Mouse (Mus musculus): ENCODE measurements around the gene Fap. TPM values are rescaled to one million over a fixed set of nuclear protein-coding genes. Genes with fewer than 3 reads are reported as not detected.

Fap gene
- polyA plus RNA-seq, 1 experiment from 2014 or later, result 0.61 TPM

GRCm38 (mm10) chr2:62495407-62495806, 78.5 kb downstream of the Fap start:
- no peak overlapping the region for H3K9ac ChIP-seq (ENCODE audit: low read length)
- H3K36me3 ChIP-seq (ENCODE audit: control insufficient read depth, insufficient read depth, low read length), result no peaks in the 10 kb centered on the region
- WGBS, result 79% methylated on average over 4 of the region's 4 CpGs
- H3K9me3 ChIP-seq (replicated peaks; ENCODE audit: control insufficient read depth, low read length), result no peaks in the 10 kb centered on the region
- no peak overlapping the region for H3K4me3 ChIP-seq (ENCODE audit: low read depth, low read length)
- H3K27me3 ChIP-seq (replicated peaks; ENCODE audit: control insufficient read depth, insufficient read depth, low read length), result no peaks in the 10 kb centered on the region
- H3K27ac ChIP-seq (ENCODE audit: low read depth, low read length), result no peak overlapping the region
- H3K4me1 ChIP-seq (ENCODE audit: control insufficient read depth, insufficient read depth, low read length), result peaks cover 2% of the 10 kb centered on the region; the same call in 1 of the 2 replicates
- H3K4me2 ChIP-seq (ENCODE audit: low read length), result no peak overlapping the region
- ATAC-seq (no peak), DNase-seq (ENCODE audit: low spot score) (no peak)

- Histone ChIP-seq H3K9ac (ENCODE audit: low read length) (no peak overlapping the region), H3K4me3 (ENCODE audit: low read depth, low read length) (no peak overlapping the region), H3K36me3 (ENCODE audit: control insufficient read depth, insufficient read depth, low read length) (no peaks in the 10 kb centered on the region), H3K4me2 (ENCODE audit: low read length) (no peak overlapping the region), H3K27me3 (replicated peaks; ENCODE audit: control insufficient read depth, insufficient read depth, low read length) (no peaks in the 10 kb centered on the region), H3K4me1 (ENCODE audit: control insufficient read depth, insufficient read depth, low read length) (no peaks in the 10 kb centered on the region), H3K9me3 (replicated peaks; ENCODE audit: control insufficient read depth, low read length) (no peaks in the 10 kb centered on the region), H3K27ac (ENCODE audit: low read depth, low read length) (no peak overlapping the region)
- no peak for ATAC-seq
- WGBS, result 86% methylated on average over 6 of the region's 6 CpGs
- DNase-seq (ENCODE audit: low spot score), result no peak
These were observed 84.0 kb downstream of the Fap start for GRCm38 (mm10) chr2:62489832-62490231.

DNA sequence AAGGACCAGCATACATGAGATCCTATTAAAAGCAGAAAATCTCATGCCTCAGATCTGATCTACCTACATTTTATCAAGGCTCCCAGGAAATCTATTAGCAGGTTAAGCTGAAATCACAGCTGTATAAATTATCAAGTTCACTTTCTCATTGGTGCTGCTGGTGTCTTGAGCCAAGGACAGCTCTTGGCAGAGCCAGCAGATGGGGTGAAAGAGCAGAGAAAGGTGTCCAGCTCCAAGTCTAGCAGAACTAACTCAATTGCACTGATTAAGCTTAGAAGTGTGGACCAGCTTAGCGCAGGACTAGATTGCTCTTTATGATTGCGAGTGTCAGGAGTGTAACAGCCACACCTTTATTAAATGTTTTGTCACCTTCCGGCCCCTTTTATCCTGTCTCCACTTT, 89.0 kb downstream of the Fap start:
- no peaks in the 10 kb centered on the region for H3K9me3 ChIP-seq (replicated peaks; ENCODE audit: control insufficient read depth, low read length)
- no peaks in the 10 kb centered on the region for H3K36me3 ChIP-seq (ENCODE audit: control insufficient read depth, insufficient read depth, low read length)
- whole genome bisulfite sequencing, result 83% methylated on average over 3 of the region's 3 CpGs
- DNase-seq (ENCODE audit: low spot score) (no peak), ATAC-seq (no peak)
- no peaks in the 10 kb centered on the region for H3K4me1 ChIP-seq (ENCODE audit: control insufficient read depth, insufficient read depth, low read length)
- no peak overlapping the region for H3K27ac ChIP-seq (ENCODE audit: low read depth, low read length)
- no peak overlapping the region for H3K9ac ChIP-seq (ENCODE audit: low read length)
- no peak overlapping the region for H3K4me2 ChIP-seq (ENCODE audit: low read length)
- H3K27me3 ChIP-seq (replicated peaks; ENCODE audit: control insufficient read depth, insufficient read depth, low read length), result no peaks in the 10 kb centered on the region
- no peak overlapping the region for H3K4me3 ChIP-seq (ENCODE audit: low read depth, low read length)

- WGBS, result 90% methylated on average over 9 of the region's 9 CpGs
- Histone ChIP-seq H3K36me3 (ENCODE audit: control insufficient read depth, insufficient read depth, low read length) (no peaks in the 10 kb centered on the region), H3K4me1 (ENCODE audit: control insufficient read depth, insufficient read depth, low read length) (no peaks in the 10 kb centered on the region), H3K9me3 (replicated peaks; ENCODE audit: control insufficient read depth, low read length) (no peaks in the 10 kb centered on the region), H3K27ac (ENCODE audit: low read depth, low read length) (no peak within 1 kb of the TSS), H3K4me2 (ENCODE audit: low read length) (no peak within 1 kb of the TSS), H3K9ac (ENCODE audit: low read length) (no peak within 1 kb of the TSS), H3K4me3 (ENCODE audit: low read depth, low read length) (no peak within 1 kb of the TSS), H3K27me3 (replicated peaks; ENCODE audit: control insufficient read depth, insufficient read depth, low read length) (no peaks in the 10 kb centered on the region)
- DNase-seq (ENCODE audit: low spot score) (no peak), ATAC-seq (no peak)
These were observed 90.3 kb downstream of the Fap start, which contains the start of gene Gcg for GRCm38 (mm10) chr2:62483550-62483949. TSS of gene Gcg (minus strand) at chr2:62483650.

GRCm38 (mm10) chr2:62480285-62481198, 93.3 kb downstream of the Fap start:
- Histone ChIP-seq H3K27me3 (replicated peaks; ENCODE audit: control insufficient read depth, insufficient read depth, low read length) (no peaks in the 10 kb centered on the region), H3K9ac (ENCODE audit: low read length) (no peak overlapping the region), H3K4me1 (ENCODE audit: control insufficient read depth, insufficient read depth, low read length) (no peaks in the 10 kb centered on the region), H3K36me3 (ENCODE audit: control insufficient read depth, insufficient read depth, low read length) (no peaks in the 10 kb centered on the region), H3K4me3 (ENCODE audit: low read depth, low read length) (no peak overlapping the region), H3K4me2 (ENCODE audit: low read length) (no peak overlapping the region), H3K9me3 (replicated peaks; ENCODE audit: control insufficient read depth, low read length) (no peaks in the 10 kb centered on the region), H3K27ac (ENCODE audit: low read depth, low read length) (peak overlapping the region; percentile 72)
- peak; percentile 64 for DNase-seq (ENCODE audit: low spot score)
- peak; percentile 91 for ATAC-seq
- 51% methylated on average over 9 of the region's 9 CpGs for whole genome bisulfite sequencing

DNA sequence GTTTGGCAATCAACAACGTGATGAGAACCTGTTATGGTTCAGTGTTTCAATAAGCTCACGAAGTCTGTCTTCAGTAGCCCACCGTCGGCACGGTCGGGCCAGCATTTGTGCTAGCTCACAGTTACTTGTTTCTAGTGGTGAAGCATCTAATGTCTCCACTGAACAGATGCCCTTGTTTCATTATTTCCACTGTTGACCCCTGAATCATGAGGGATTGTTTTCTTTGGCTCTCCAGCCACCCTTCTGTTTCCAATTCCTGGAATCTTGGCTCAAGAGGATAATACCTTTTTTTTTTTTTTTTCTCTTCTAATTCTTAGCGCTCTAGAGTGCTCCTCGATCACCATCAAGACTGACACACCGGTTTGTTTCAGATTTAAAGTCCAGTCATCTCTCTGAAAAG, 104.3 kb downstream of the Fap start:
- no peaks in the 10 kb centered on the region for H3K36me3 ChIP-seq (ENCODE audit: control insufficient read depth, insufficient read depth, low read length)
- H3K9ac ChIP-seq (ENCODE audit: low read length), result no peak overlapping the region
- no peak overlapping the region for H3K4me3 ChIP-seq (ENCODE audit: low read depth, low read length)
- no peaks in the 10 kb centered on the region for H3K9me3 ChIP-seq (replicated peaks; ENCODE audit: control insufficient read depth, low read length)
- ATAC-seq (no peak), DNase-seq (ENCODE audit: low spot score) (no peak)
- H3K4me1 ChIP-seq (ENCODE audit: control insufficient read depth, insufficient read depth, low read length), result 0 out of 2 replicates have a peak, but pooled peaks cover 3% of the 10 kb centered on the region
- no peak overlapping the region for H3K4me2 ChIP-seq (ENCODE audit: low read length)
- no peak overlapping the region for H3K27ac ChIP-seq (ENCODE audit: low read depth, low read length)
- H3K27me3 ChIP-seq (replicated peaks; ENCODE audit: control insufficient read depth, insufficient read depth, low read length), result no peaks in the 10 kb centered on the region
- WGBS, result 84% methylated on average over 9 of the region's 9 CpGs

GRCm38 (mm10) chr2:62463287-62463686, 110.6 kb downstream of the Fap start:
- ATAC-seq, result no peak

DNA sequence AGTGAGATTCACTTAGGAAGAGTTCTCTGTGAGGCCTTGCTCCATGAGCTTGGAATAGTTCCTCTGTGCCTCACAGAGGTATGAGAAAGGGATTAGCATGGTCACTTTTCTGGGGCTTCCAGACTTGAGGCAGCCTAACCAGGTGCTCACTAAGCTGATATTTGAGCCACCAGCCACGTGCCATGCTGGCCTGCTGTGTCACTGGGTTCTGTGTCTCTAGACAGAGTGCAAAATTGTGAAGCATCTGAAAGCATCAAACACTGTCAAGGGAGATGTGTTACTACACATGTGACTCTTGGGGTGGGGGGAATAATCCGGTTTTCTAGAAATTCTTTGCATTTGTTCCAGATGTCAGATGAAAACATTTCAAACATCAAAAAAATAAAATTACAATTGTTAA, 111.7 kb downstream of the Fap start:
- H3K27me3 ChIP-seq (replicated peaks; ENCODE audit: control insufficient read depth, insufficient read depth, low read length), result no peaks in the 10 kb centered on the region
- no peak for ATAC-seq

More at GRCm38 (mm10) chr2:62463287-62463686, 110.6 kb downstream of the Fap start:
- H3K27me3 ChIP-seq (replicated peaks; ENCODE audit: control insufficient read depth, insufficient read depth, low read length), result no peaks in the 10 kb centered on the region
- H3K4me3 ChIP-seq (ENCODE audit: low read depth, low read length), result no peak overlapping the region
- no peaks in the 10 kb centered on the region for H3K36me3 ChIP-seq (ENCODE audit: control insufficient read depth, insufficient read depth, low read length)
- 86% methylated on average over 2 of the region's 2 CpGs for WGBS
- H3K9ac ChIP-seq (ENCODE audit: low read length), result no peak overlapping the region
- H3K27ac ChIP-seq (ENCODE audit: low read depth, low read length), result no peak overlapping the region
- DNase-seq (ENCODE audit: low spot score), result no peak
- no peaks in the 10 kb centered on the region for H3K9me3 ChIP-seq (replicated peaks; ENCODE audit: control insufficient read depth, low read length)
- H3K4me1 ChIP-seq (ENCODE audit: control insufficient read depth, insufficient read depth, low read length), result no peaks in the 10 kb centered on the region; the same call in 1 of the 2 replicates
- H3K4me2 ChIP-seq (ENCODE audit: low read length), result no peak overlapping the region

GRCm38 (mm10) chr2:62460815-62461450, 112.9 kb downstream of the Fap start:
- Histone ChIP-seq H3K4me2 (ENCODE audit: low read length) (no peak overlapping the region), H3K9me3 (replicated peaks; ENCODE audit: control insufficient read depth, low read length) (no peaks in the 10 kb centered on the region), H3K36me3 (ENCODE audit: control insufficient read depth, insufficient read depth, low read length) (no peaks in the 10 kb centered on the region), H3K27ac (ENCODE audit: low read depth, low read length) (no peak overlapping the region), H3K27me3 (replicated peaks; ENCODE audit: control insufficient read depth, insufficient read depth, low read length) (no peaks in the 10 kb centered on the region), H3K9ac (ENCODE audit: low read length) (no peak overlapping the region), H3K4me1 (ENCODE audit: control insufficient read depth, insufficient read depth, low read length) (no peaks in the 10 kb centered on the region; the same call in 1 of the 2 replicates), H3K4me3 (ENCODE audit: low read depth, low read length) (no peak overlapping the region)
- ATAC-seq (no peak), DNase-seq (ENCODE audit: low spot score) (no peak)
- 88% methylated on average over 12 of the region's 12 CpGs for WGBS

More for the DNA sequence above, 111.7 kb downstream of the Fap start:
- Histone ChIP-seq H3K27ac (ENCODE audit: low read depth, low read length) (no peak overlapping the region), H3K9ac (ENCODE audit: low read length) (no peak overlapping the region), H3K4me2 (ENCODE audit: low read length) (no peak overlapping the region), H3K9me3 (replicated peaks; ENCODE audit: control insufficient read depth, low read length) (no peaks in the 10 kb centered on the region), H3K4me1 (ENCODE audit: control insufficient read depth, insufficient read depth, low read length) (no peaks in the 10 kb centered on the region; the same call in 1 of the 2 replicates), H3K36me3 (ENCODE audit: control insufficient read depth, insufficient read depth, low read length) (no peaks in the 10 kb centered on the region), H3K4me3 (ENCODE audit: low read depth, low read length) (no peak overlapping the region)
- DNase-seq (ENCODE audit: low spot score), result no peak
- 82% methylated on average over 2 of the region's 2 CpGs for WGBS
